Mouse (Mus musculus) heart, embryonic 11.5 days (tissue): ENCODE measurements around the gene Gm45716. TPM values are rescaled to one million over a fixed set of nuclear protein-coding genes. Genes with fewer than 3 reads are reported as not detected.

ENCODE experiments used
- ATAC-seq: fragments of 200-750 bp; cut with Nextera tagmentation; replicated peaks from 2 replicates; pipeline ENCODE4 v1.8.0; 2017; ENCODE audit warnings: moderate library complexity; ENCODE audit not compliant: insufficient number of reproducible peaks, low FRiP score, low TSS enrichment
- H3K27ac ChIP-seq: fragments of 300-500 bp; sonication (generic); 2 replicates; pipeline ENCODE4 v1.5.1; 2014; ENCODE audit warnings: mild to moderate bottlenecking, low read depth, low read length
- H3K27me3 ChIP-seq: fragments of 300-500 bp; sonication (generic); 2 replicates; pipeline ENCODE4 v1.6.1; 2014; ENCODE audit warnings: mild to moderate bottlenecking, low read length, mixed read lengths; ENCODE audit not compliant: control insufficient read depth, insufficient read depth
- H3K36me3 ChIP-seq: fragments of 300-500 bp; sonication (generic); 2 replicates; pipeline ENCODE4 v1.6.1; 2014; ENCODE audit warnings: mild to moderate bottlenecking, low read length, moderate library complexity, mixed read lengths; ENCODE audit not compliant: control insufficient read depth, insufficient read depth
- H3K4me1 ChIP-seq: fragments of 300-500 bp; sonication (generic); 2 replicates; pipeline ENCODE4 v1.6.1; 2014; ENCODE audit warnings: low read length; ENCODE audit not compliant: control insufficient read depth, insufficient read depth
- H3K4me2 ChIP-seq: fragments of 300-500 bp; sonication (generic); 2 replicates; pipeline ENCODE4 v1.6.1; 2014; ENCODE audit warnings: mild to moderate bottlenecking, moderate library complexity
- H3K4me3 ChIP-seq: fragments of 300-500 bp; sonication (generic); 2 replicates; pipeline ENCODE4 v1.5.1; 2014; ENCODE audit warnings: low read depth, low read length
- H3K9ac ChIP-seq: fragments of 300-500 bp; sonication (generic); 2 replicates; pipeline ENCODE4 v1.6.1; 2014; ENCODE audit warnings: mild to moderate bottlenecking, low read depth, low read length, moderate library complexity
- H3K9me3 ChIP-seq: fragments of 300-500 bp; sonication (generic); replicated peaks from 2 replicates; pipeline ENCODE4 v1.6.1; 2016; ENCODE audit warnings: low read length; ENCODE audit not compliant: control insufficient read depth
- WGBS: fragments of 180-500 bp; shearing (Covaris S2); extraction: QIAGEN DNeasy Blood & Tissue Kit; methylation state at CpG from one replicate; pipeline ENCODE4 v1.1.7; 2014; ENCODE audit not compliant: insufficient replicate concordance; 5-methylcytosine and 5-hydroxymethylcytosine counted together
- polyA plus RNA-seq: library from polyadenylated mRNA; unstranded; fragments of >200 nt; fragmentation: Nextera tagmentation; extraction: Ambion mirVana; gene quantifications from 2 replicates; pipeline ENCODE4 v1.2.1, GENCODE M21; 2014

Gm45716 gene
- polyA plus RNA-seq, 1 experiment from 2014 or later: 50.9 TPM

DNA sequence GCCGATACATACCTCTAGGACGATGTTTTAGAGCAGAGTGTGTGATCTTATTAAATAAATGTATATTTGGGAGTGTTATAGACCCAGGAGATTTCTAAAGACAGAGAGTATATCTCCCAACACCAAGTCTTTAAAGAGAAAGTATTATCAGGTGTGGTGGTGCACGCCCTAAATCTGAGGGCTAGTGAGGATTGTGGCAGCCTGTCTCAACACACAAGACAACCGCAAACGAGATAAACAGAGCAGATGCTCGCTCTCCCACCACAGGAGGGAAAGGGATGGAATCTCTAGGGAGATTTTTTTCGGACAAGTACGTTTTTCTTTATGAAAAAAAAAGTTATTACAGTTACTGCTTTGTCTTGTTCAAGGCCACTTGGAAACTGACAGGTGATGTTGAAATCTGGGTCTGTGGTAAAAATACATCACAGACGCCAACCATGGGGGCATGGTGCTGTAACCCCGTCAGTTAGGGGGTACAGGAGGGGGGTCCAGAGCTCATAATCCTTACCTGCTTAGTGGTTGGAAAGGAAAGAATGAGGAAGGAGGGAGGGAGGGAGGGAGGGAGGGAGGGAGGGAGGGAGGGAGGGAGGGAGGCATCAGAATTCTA, 70.9 kb downstream of the Gm45716 start:
- Histone ChIP-seq H3K9me3 (no peaks in the 10 kb centered on the region), H3K27me3 (no peaks in the 10 kb centered on the region), H3K27ac (no peak overlapping the region), H3K4me3 (no peak overlapping the region), H3K4me1 (peaks cover 43% of the 10 kb centered on the region), H3K9ac (0 out of 2 replicates have a peak overlapping the region, but pooled peaks have one; percentile 16), H3K36me3 (peaks cover 25% of the 10 kb centered on the region), H3K4me2 (no peak overlapping the region)
- WGBS: 42% methylated on average over 10 of the region's 10 CpGs
- no peak for ATAC-seq

DNA sequence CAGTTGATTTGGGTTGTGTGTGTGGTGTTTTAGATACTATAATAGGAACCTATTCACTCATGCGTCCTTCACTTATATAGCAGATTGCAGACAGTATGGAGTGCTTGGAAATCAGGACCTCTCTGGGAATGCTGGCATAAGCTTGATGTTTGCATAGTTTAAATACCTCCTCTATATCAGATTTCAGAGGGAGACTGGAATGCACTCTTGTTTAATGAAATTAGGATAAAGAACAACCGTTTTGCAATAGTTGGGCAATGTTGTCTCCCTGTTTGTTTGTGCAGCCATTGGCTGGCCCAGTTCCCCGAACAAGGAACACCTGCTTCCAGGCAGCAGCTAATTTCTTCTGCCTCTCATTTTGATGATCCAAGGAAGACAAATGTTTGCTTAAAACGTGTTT, 71.6 kb downstream of the Gm45716 start:
- peaks cover 42% of the 10 kb centered on the region for H3K4me1 ChIP-seq
- H3K9me3 ChIP-seq: no peaks in the 10 kb centered on the region
- WGBS: 46% methylated on average over 4 of the region's 4 CpGs
- peaks cover 30% of the 10 kb centered on the region for H3K36me3 ChIP-seq
- H3K4me3 ChIP-seq: no peak overlapping the region
- ATAC-seq: no peak
- no peak overlapping the region for H3K4me2 ChIP-seq
- no peaks in the 10 kb centered on the region for H3K27me3 ChIP-seq
- no peak overlapping the region for H3K27ac ChIP-seq
- H3K9ac ChIP-seq: no peak overlapping the region

DNA sequence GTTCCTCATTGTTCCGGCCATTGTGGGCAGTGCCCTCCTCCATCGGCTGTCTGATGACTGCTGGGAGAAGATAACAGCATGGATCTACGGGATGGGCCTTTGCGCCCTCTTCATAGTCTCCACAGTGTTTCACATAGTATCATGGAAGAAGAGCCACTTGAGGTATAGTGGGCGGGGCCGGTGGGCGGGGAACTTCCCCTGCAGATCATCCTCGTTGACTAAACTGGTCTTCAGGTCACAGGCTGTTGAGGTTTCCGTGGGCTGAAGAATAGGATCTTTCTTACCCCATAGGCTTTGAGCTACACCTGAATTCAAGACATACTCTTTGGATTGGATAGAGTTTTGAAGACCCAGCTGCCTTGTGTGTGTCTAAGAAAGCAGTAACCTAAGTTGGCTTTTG, 72.3 kb downstream of the Gm45716 start:
- ATAC-seq: no peak
- WGBS: 69% methylated on average over 9 of the region's 9 CpGs

DNA sequence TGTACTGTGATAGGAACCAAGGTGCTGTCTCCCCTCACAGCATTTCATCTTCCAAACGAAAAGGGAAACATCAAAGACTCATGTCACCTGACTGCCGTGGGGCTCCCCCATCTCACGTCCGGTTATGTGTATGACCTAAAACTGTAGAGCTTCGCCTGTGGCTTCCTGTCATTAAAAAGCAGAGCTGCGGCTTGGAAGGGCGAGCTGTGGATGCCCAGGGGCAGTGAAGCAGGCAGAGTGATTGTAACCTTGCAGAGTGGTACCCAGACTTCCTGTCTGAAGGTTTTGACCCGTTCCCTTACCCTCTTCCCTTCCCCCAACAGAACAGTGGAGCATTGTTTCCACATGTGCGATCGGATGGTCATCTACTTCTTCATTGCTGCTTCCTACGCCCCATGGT, 76.7 kb downstream of the Gm45716 start:
- no peak overlapping the region for H3K4me2 ChIP-seq
- no peak overlapping the region for H3K4me3 ChIP-seq
- ATAC-seq: no peak
- H3K9ac ChIP-seq: no peak overlapping the region
- H3K9me3 ChIP-seq: no peaks in the 10 kb centered on the region
- 79% methylated on average over 11 of the region's 11 CpGs for WGBS
- 0 out of 2 replicates have a peak, but pooled peaks cover under 1% of the 10 kb centered on the region for H3K4me1 ChIP-seq
- no peaks in the 10 kb centered on the region for H3K27me3 ChIP-seq
- peaks cover 41% of the 10 kb centered on the region for H3K36me3 ChIP-seq
- no peak overlapping the region for H3K27ac ChIP-seq

More for the DNA sequence above, 72.3 kb downstream of the Gm45716 start:
- no peaks in the 10 kb centered on the region for H3K27me3 ChIP-seq
- no peaks in the 10 kb centered on the region for H3K9me3 ChIP-seq
- peaks cover 34% of the 10 kb centered on the region for H3K4me1 ChIP-seq
- H3K27ac ChIP-seq: no peak overlapping the region
- no peak overlapping the region for H3K4me2 ChIP-seq
- no peak overlapping the region for H3K4me3 ChIP-seq
- peaks cover 34% of the 10 kb centered on the region for H3K36me3 ChIP-seq
- H3K9ac ChIP-seq: no peak overlapping the region

DNA sequence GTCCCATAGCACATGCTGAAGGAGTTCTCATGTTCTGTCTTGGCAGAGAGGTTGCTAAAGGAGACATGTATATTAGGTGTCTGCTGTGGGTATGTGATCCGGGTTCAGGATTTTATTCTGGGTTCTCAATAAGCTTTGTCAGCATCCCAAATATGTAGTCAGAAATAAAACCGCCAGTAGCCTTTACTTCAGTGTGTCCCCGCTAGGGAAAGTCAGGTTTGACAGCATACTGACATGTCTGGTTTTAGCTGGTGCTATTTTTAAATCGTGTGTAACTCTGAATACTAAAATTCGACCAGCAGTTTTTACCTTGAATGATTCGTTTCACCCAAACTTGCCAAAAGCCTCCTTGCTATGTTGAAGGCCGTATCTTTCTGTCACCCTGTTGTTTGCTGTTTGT, 78.1 kb downstream of the Gm45716 start:
- no peaks in the 10 kb centered on the region for H3K27me3 ChIP-seq
- no peak overlapping the region for H3K4me2 ChIP-seq
- H3K36me3 ChIP-seq: peaks cover 41% of the 10 kb centered on the region
- no peak for ATAC-seq
- H3K4me3 ChIP-seq: no peak overlapping the region
- no peak overlapping the region for H3K27ac ChIP-seq
- H3K9me3 ChIP-seq: no peaks in the 10 kb centered on the region
- no peaks in the 10 kb centered on the region for H3K4me1 ChIP-seq
- 65% methylated on average over 7 of the region's 7 CpGs for WGBS
- H3K9ac ChIP-seq: no peak overlapping the region

DNA sequence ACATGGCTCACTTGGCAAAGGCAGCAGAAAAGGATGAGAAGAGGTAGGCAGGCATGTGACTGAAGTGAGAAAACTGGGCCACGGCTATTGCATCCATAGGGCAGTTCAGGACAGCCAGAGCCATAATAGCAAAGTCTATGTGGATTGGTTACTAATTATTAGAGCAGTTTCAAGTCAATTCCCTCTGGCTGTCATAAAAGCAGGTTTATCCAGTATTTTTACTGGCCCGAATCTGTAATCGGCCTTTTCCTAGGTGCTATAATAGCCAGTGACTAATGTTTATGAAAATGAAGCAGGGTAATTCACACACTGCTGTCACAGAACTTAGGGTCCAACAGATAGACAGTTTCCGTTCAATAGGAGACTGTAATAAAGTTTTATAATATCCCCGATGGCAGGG, 81.5 kb downstream of the Gm45716 start:
- Histone ChIP-seq H3K9ac (no peak overlapping the region), H3K4me3 (no peak overlapping the region), H3K4me2 (no peak overlapping the region), H3K27me3 (no peaks in the 10 kb centered on the region), H3K9me3 (no peaks in the 10 kb centered on the region), H3K4me1 (no peaks in the 10 kb centered on the region), H3K27ac (no peak overlapping the region), H3K36me3 (peaks cover 11% of the 10 kb centered on the region)
- 85% methylated on average over 5 of the region's 5 CpGs for WGBS
- ATAC-seq: no peak

DNA sequence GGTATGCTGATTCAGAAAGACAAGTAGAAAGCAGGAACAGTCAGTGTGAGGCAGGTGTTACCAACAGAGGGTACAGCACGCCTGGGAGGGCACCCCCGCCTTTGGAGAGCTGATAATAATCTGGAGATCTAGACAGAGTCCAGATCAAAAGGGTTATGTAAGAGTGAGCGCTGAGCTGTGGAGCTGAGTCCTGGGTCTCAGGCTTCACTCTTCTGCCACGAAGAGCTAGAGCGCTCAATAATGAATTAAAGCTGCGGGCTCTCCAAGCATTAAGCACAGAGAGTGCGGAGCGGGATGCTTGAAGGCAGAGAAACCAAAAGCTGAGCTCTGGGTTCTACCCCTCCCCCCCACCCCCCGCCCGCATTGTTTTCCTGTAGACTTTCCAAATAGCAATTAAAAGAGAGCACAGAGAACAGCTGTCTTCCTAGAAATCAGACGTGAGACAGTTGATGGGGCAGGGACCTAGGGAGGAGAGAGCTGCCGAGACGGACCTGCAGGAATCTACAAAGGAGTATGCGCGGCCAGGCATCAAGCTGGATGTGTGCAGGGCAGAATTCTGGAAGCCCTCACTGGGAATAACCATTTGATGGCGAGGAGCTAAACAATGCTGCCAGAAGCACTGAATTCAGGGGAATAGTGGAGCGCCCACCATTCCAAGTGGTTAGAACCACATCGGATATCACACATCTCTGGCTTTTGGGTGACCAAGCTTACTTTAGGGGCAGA, 82.1 kb downstream of the Gm45716 start:
- Histone ChIP-seq H3K27ac (no peak overlapping the region), H3K4me2 (no peak overlapping the region), H3K4me3 (no peak overlapping the region), H3K27me3 (no peaks in the 10 kb centered on the region), H3K4me1 (no peaks in the 10 kb centered on the region), H3K9ac (no peak overlapping the region), H3K9me3 (no peaks in the 10 kb centered on the region), H3K36me3 (peaks cover 6% of the 10 kb centered on the region)
- WGBS: 67% methylated on average over 18 of the region's 18 CpGs
- ATAC-seq: no peak

DNA sequence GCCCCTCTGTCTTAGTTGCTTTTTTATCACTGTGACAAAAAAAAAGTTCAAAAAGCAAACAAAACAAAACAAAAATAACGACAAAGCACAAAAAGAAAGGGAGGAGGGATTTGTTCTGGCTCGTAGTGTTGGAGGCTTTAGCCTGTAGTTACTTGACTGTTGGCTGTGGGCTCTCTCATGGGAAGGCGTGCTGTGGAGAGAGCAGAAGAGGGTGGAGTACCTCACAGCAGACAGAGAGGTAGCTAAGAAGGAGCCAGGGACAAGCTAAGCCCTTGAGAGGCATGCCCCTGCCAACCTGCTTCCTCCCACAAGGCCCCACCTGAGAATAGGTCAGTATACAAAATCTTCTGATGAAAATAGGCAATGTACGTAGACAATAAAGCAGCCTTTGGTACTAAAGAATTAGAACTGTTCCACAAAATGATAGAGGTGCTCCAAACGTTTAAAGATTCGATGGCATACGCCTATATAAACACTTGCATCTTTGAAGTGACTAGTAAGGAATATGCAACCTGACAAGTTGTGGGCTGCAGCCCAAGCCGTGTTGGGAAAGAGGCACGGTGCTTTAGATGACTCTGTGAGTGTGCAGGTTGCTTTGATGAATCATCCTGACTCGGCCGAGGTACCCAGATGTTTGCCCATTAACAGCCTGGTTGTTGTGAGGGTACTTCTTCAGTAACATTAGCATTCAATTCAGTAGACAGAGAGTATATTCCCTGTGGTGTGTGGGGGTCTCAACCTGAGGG, 82.8 kb downstream of the Gm45716 start:
- Histone ChIP-seq H3K4me1 (no peaks in the 10 kb centered on the region), H3K4me3 (no peak overlapping the region), H3K9ac (no peak overlapping the region), H3K36me3 (peaks cover 6% of the 10 kb centered on the region), H3K4me2 (no peak overlapping the region), H3K27me3 (no peaks in the 10 kb centered on the region), H3K27ac (no peak overlapping the region), H3K9me3 (no peaks in the 10 kb centered on the region)
- no peak for ATAC-seq
- WGBS: 83% methylated on average over 11 of the region's 11 CpGs
